Mouse (Mus musculus) liver, adult 2 months (tissue): ENCODE data around the gene Cad. TPM values are rescaled to one million over a fixed set of nuclear protein-coding genes. Genes with fewer than 3 reads are reported as not detected.

ENCODE experiments used
- DNase-seq: peaks from one replicate; pipeline ENCODE4 v3.0.0-alpha.2; 2011; ENCODE audit warnings: low read depth, low spot score; ENCODE audit errors: extremely low read depth
- H3K27ac ChIP-seq: fragments of 200-500 bp; replicated peaks from 2 replicates; pipeline ENCODE4 v1.5.1; 2012; ENCODE audit warnings: low read depth, mild to moderate bottlenecking, control low read depth, inconsistent platforms, low read length; ENCODE audit not compliant: insufficient read depth
- H3K27me3 ChIP-seq: fragments of 200-500 bp; 2 replicates; pipeline ENCODE4 v1.6.1; 2012; ENCODE audit warnings: mild to moderate bottlenecking, moderate library complexity, low read length, inconsistent platforms; ENCODE audit not compliant: control insufficient read depth, insufficient read depth
- H3K36me3 ChIP-seq: fragments of 200-500 bp; 2 replicates; pipeline ENCODE4 v1.6.1; 2012; ENCODE audit warnings: low read length, inconsistent platforms; ENCODE audit not compliant: control insufficient read depth, insufficient read depth
- H3K4me1 ChIP-seq: fragments of 200-500 bp; 2 replicates; pipeline ENCODE4 v1.6.1; 2011; ENCODE audit warnings: low read length; ENCODE audit not compliant: control insufficient read depth, insufficient read depth
- H3K4me3 ChIP-seq: fragments of 200-500 bp; 2 replicates; pipeline ENCODE4 v1.5.1; 2011; ENCODE audit warnings: low read depth, mild to moderate bottlenecking, control low read depth, low read length, moderate library complexity; ENCODE audit not compliant: insufficient read depth
- H3K79me2 ChIP-seq: fragments of 200-500 bp; 2 replicates; pipeline ENCODE4 v1.6.1; 2012; ENCODE audit warnings: inconsistent platforms, mild to moderate bottlenecking, low read length, moderate library complexity; ENCODE audit not compliant: control insufficient read depth, insufficient read depth
- H3K9ac ChIP-seq: fragments of 200-500 bp; 2 replicates; pipeline ENCODE4 v1.6.1; 2012; ENCODE audit warnings: low read depth, mild to moderate bottlenecking, control low read depth, inconsistent platforms, low read length
- CTCF ChIP-seq: fragments of 200-500 bp; IDR thresholded peaks from 2 replicates; pipeline ENCODE4 v1.5.1; 2011; ENCODE audit warnings: low read depth, low read length, control low read depth
- POLR2A ChIP-seq: fragments of 200-500 bp; IDR thresholded peaks from 2 replicates; pipeline ENCODE4 v1.6.1; 2011; ENCODE audit warnings: low read length, control low read depth; ENCODE audit not compliant: insufficient read depth; ENCODE audit errors: extremely low read depth
- WGBS: fragments of 180-500 bp; shearing (Covaris S2); methylation state at CpG from one replicate; pipeline ENCODE4 v1.1.7; 2018; 5-methylcytosine and 5-hydroxymethylcytosine counted together
- polyA plus RNA-seq: library from polyadenylated mRNA; depleted of rRNA; stranded (reverse); fragments of >200 nt; gene quantifications from 2 replicates; pipeline ENCODE4 v1.2.3, GENCODE M21; 2012
- total RNA-seq: library from RNA; depleted of rRNA; stranded (reverse); fragments of >200 nt; gene quantifications from 2 replicates; pipeline ENCODE4 v1.2.3, GENCODE M21; 2014

Gene Cad
- total and polyA plus RNA-seq, 2 experiments, result 10.7 to 12.7 TPM

DNA sequence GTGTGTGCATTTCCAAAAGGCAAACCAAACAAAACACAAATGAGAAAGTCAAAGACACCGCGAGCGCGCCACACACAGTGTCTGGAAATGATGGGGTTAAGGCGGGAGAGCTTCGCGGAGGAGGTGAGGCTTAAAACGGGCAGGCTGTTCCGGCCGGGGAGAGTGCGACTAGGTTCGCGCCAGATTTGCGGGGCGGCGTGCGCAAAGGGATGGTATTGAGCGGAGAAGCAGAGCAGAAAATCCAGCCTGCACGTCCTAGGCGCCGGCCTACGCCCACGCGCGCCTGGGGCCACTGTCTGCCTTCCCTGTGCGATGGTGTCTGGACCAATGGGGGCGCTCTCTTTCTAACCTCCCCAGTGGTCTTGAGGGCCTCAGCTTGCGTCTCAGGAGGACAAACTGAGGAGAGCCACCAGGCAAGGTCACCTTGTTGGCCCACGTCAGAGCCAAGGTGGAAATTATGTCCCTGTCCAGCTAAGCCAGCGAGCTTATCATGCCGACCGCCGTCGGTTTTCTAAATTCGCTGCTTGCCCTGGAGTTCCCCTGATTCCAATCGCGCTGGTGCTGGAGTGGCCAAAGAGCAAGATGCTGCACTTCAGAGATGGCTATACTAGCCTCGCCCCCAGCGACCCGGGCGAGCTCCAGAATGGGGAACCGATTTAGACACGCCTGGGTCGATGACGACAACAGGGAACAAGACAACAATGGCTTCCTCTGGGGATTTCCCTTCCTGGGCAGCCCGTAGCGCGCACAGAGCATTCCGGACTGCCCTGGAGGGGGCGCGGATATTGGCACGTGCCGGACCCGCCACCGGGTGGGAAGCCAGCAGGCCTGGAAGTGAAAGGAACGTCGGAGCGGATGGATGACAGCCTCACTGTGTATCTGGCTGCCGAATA, 40.5 kb downstream of the Cad start:
- no peak for DNase-seq
- WGBS, result 1% methylated on average over 59 of the region's 59 CpGs
- peaks cover 10% of the 10 kb centered on the region for H3K4me1 ChIP-seq
- no peaks in the 10 kb centered on the region for H3K36me3 ChIP-seq
- peaks cover 11% of the 10 kb centered on the region for H3K27me3 ChIP-seq
- TF ChIP-seq POLR2A (no peak), CTCF (no peak)
- no peaks in the 10 kb centered on the region for H3K79me2 ChIP-seq
- H3K4me3 ChIP-seq, result peak overlapping the region; percentile 28; the same call in 1 of the 2 replicates
- H3K27ac ChIP-seq, result no peak overlapping the region
- no peak overlapping the region for H3K9ac ChIP-seq

- H3K27ac ChIP-seq, result no peak overlapping the region
- H3K79me2 ChIP-seq, result no peaks in the 10 kb centered on the region
- no peak overlapping the region for H3K9ac ChIP-seq
- no peak for TF ChIP-seq POLR2A
- no peak for TF ChIP-seq CTCF
- peaks cover 11% of the 10 kb centered on the region for H3K27me3 ChIP-seq
- no peak for DNase-seq
- WGBS, result 50% methylated on average over 11 of the region's 11 CpGs
- peaks cover 10% of the 10 kb centered on the region for H3K4me1 ChIP-seq
- no peak overlapping the region; the same call in 1 of the 2 replicates for H3K4me3 ChIP-seq
- H3K36me3 ChIP-seq, result no peaks in the 10 kb centered on the region
Measured at GRCm38 (mm10) chr5:31095711-31096480, 41.3 kb downstream of the Cad start.

DNA sequence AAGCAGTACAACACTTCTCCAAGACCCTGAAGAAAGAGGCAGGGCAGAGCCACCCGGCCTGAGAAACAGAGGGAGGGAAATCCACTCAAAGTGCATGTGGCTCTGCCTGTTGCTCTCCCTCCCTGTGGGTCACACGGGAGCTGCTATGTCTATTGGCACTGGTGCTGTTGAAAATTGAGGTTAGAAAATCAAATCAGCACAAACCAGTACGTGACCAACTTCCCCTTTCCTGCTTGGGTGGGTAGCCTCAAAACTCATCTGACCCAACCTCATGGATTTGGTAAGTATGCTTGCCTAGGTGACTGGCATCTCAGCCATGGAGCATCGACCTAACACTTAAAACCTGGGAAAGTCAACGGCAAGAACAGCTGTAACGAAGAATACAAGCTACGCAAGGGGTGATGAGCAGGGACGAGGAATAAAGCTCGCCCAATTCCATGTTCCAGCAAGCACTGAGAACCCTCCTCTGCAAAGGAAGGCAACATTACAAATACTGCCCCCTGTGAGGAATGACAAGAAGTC, 51.3 kb downstream of the Cad start, which contains the start of gene Dnajc5g:
TSS of gene Dnajc5g (plus strand) at position 472 of the 522 bp plus-strand sequence.
- Histone ChIP-seq H3K27me3 (no peaks in the 10 kb centered on the region), H3K27ac (no peak within 1 kb of the TSS), H3K79me2 (no peaks in the 10 kb centered on the region), H3K4me1 (no peaks in the 10 kb centered on the region), H3K36me3 (no peaks in the 10 kb centered on the region), H3K9ac (no peak within 1 kb of the TSS), H3K4me3 (no peak within 1 kb of the TSS)
- WGBS, result 83% methylated on average over 9 of the region's 9 CpGs
- TF ChIP-seq POLR2A, result no peak
- no peak for TF ChIP-seq CTCF
- no peak for DNase-seq

GRCm38 (mm10) chr5:31108000-31108490, 53.5 kb downstream of the Cad start, which contains the start of gene Slc30a3:
Slc30a3 (minus strand) TSS chr5:31108237.
- Histone ChIP-seq H3K27me3 (no peaks in the 10 kb centered on the region), H3K4me1 (no peaks in the 10 kb centered on the region), H3K9ac (no peak within 1 kb of the TSS), H3K4me3 (no peak within 1 kb of the TSS), H3K79me2 (no peaks in the 10 kb centered on the region), H3K27ac (no peak within 1 kb of the TSS), H3K36me3 (no peaks in the 10 kb centered on the region)
- 93% methylated on average over 18 of the region's 18 CpGs for WGBS
- TF ChIP-seq CTCF, result no peak
- no peak for TF ChIP-seq POLR2A
- DNase-seq, result no peak

DNA sequence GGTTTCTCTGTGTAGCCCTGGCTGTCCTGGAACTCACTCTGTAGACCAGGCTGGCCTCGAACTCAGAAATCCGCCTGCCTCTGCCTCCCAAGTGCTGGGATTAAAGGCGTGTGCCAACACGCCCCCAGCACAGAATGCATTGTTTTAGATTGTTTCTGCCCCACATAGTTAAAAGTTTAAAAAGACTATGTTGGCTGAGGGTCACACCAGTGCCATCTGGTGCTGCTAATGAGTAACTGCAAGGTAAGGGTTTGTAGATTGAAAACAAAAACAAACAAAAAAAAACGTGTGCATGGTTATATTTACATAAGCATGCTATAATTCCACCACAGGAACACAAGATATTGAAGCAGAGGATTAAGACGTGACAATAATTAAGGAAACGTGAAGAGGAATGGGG, 56.2 kb downstream of the Cad start:
- no peaks in the 10 kb centered on the region for H3K79me2 ChIP-seq
- no peak overlapping the region for H3K4me3 ChIP-seq
- 26% methylated on average over 7 of the region's 7 CpGs for WGBS
- no peaks in the 10 kb centered on the region for H3K36me3 ChIP-seq
- no peaks in the 10 kb centered on the region for H3K4me1 ChIP-seq
- H3K27me3 ChIP-seq, result no peaks in the 10 kb centered on the region
- H3K27ac ChIP-seq, result no peak overlapping the region
- no peak for TF ChIP-seq POLR2A
- TF ChIP-seq CTCF, result no peak
- no peak overlapping the region for H3K9ac ChIP-seq
- DNase-seq, result peak; percentile 11
